ENCODE assay signal across 14 mouse cellular contexts in the genomic region with DNA sequence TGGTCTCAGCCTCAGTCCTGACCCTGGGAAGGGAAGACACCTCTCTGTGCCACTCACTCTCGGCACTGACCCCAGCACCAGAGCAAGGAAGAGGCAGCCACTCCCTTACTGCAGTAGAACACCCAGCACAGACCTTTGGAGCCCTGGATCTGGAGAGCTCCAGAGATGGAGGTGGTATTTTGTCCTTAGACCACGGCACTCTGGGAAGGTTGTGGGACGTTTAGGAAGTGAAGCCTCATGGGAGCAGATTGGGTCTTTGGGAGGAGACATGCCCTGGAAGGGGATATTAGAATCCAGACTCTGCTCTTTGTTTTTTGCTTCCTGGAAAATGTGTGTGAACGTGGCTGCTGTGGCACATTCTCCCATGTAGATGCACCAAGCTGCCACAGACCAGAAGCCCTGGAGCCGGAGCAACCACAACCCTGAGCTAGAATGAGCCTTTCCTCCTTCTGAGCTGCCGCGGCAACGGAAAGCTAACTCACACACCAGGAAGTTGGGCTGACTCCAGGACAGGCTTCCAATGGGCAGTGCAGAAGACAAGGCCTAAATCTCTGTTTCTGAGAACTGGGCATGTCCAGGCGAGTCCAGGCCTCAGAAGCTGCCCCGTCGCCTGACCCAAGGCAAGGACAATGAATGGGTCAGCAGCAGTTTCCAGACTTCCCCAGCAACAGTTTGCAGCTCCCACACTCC.
A peak's percentile ranks its signal among the peaks of the same experiment; 100 is the strongest.
DNase-seq lines count a peak whose midpoint lies in the region; ATAC-seq and TF ChIP-seq lines count a peak whose summit lies in the region.
"Had no signal": no experiment of that assay in that cellular context is flagged by ENCODE, and none has a peak within 500 bp of the region (broad histone marks: within the 10 kb centered on the region; RNA-seq: fewer than 3 reads in every experiment).

No protein-coding gene starts in this region.

- intact Hi-C loops in heart, adult 2 months (cut with DNase I), result no loop called here

- no peaks in the 10 kb centered on the region for H3K27me3 ChIP-seq in cerebellum, adult 2 months (ENCODE audit: control insufficient read depth, insufficient read depth, low read length)
- peaks cover 5% of the 10 kb centered on the region for H3K27me3 ChIP-seq in midbrain, embryonic 11.5 days (ENCODE audit: control insufficient read depth, insufficient read depth, low read length)
- H3K27me3 ChIP-seq in heart, adult 2 months (ENCODE audit: control insufficient read depth, insufficient read depth, low read length), result no peaks in the 10 kb centered on the region

- H3K9ac ChIP-seq in midbrain, embryonic 11.5 days (ENCODE audit: low read length), result peak overlapping the region; percentile 44; the same call in 1 of the 2 replicates
- no peak overlapping the region for H3K9ac ChIP-seq in heart, adult 2 months (ENCODE audit: low read depth, low read length)

- no peaks in the 10 kb centered on the region for H3K79me2 ChIP-seq in heart, adult 2 months (replicated peaks; ENCODE audit: control insufficient read depth, insufficient read depth, low read length)

- H3K4me2 ChIP-seq in midbrain, embryonic 11.5 days, result no peak overlapping the region

- TF ChIP-seq EP300 in heart, adult 2 months (IDR thresholded peaks at IDR 0.05; ENCODE audit: insufficient read depth, low read depth, low read length), result no peak

- no peak for TF ChIP-seq POLR2A in cerebellum, adult 2 months (IDR thresholded peaks at IDR 0.05; ENCODE audit: borderline replicate concordance, insufficient read depth, low read length)
- TF ChIP-seq POLR2A in heart, adult 2 months (IDR thresholded peaks at IDR 0.05; ENCODE audit: insufficient read depth, low read depth, low read length), result no peak

- peaks cover 1% of the 10 kb centered on the region; the same call in 1 of the 2 replicates for H3K9me3 ChIP-seq in midbrain, embryonic 11.5 days (ENCODE audit: control insufficient read depth, low read length)

- no peak overlapping the region for H3K27ac ChIP-seq in cerebellum, adult 2 months (ENCODE audit: insufficient read depth, low read length)
- no peak overlapping the region for H3K27ac ChIP-seq in midbrain, embryonic 11.5 days (ENCODE audit: low read depth, low read length)
- no peak overlapping the region for H3K27ac ChIP-seq in heart, adult 2 months
- H3K27ac ChIP-seq: gastrocnemius, adult 2 months; stomach, postnatal 0 days had no signal

- H3K4me1 ChIP-seq in cerebellum, adult 2 months (ENCODE audit: control insufficient read depth, insufficient read depth, low read length), result peaks cover 14% of the 10 kb centered on the region
- H3K4me1 ChIP-seq in midbrain, embryonic 11.5 days (ENCODE audit: control insufficient read depth, insufficient read depth, low read length), result peaks cover 29% of the 10 kb centered on the region
- no peaks in the 10 kb centered on the region for H3K4me1 ChIP-seq in heart, adult 2 months (ENCODE audit: control insufficient read depth, insufficient read depth, low read length)

- H3K4me3 ChIP-seq in cerebellum, adult 2 months (replicated peaks; ENCODE audit: insufficient read depth, low read depth, low read length), result no peak overlapping the region
- H3K4me3 ChIP-seq in midbrain, embryonic 11.5 days (ENCODE audit: low read depth, low read length), result no peak overlapping the region
- no peak overlapping the region for H3K4me3 ChIP-seq in heart, adult 2 months
- H3K4me3 ChIP-seq: gastrocnemius, adult 2 months; myocyte had no signal

- peak; percentile 15; the same call in 1 of the 2 replicates for ATAC-seq in midbrain, embryonic 11.5 days (ENCODE audit: low FRiP score)
- ATAC-seq in granulocyte monocyte progenitor cell, adult 5-6 weeks (replicated peaks; ENCODE audit: poor library complexity, severe bottlenecking), result no peak

- no peak for TF ChIP-seq CTCF in cerebellum, adult 2 months (IDR thresholded peaks at IDR 0.05; ENCODE audit: borderline replicate concordance, insufficient read depth, low read depth, low read length)
- TF ChIP-seq CTCF in heart, adult 2 months (IDR thresholded peaks at IDR 0.05), result no peak

- DNase-seq in cerebellum, adult 2 months, result peak; percentile 17 to 31
- DNase-seq in cerebellum, adult 11 months, result no peak
- DNase-seq in right cerebral cortex, postnatal 4 days, result peak; percentile 25
- no peak for DNase-seq in right cerebral cortex, postnatal 36 days (ENCODE audit: low spot score in 2 of 2)
- peak; percentile 90 for DNase-seq in midbrain, embryonic 11.5 days (ENCODE audit: low spot score, missing footprints)
- no peak for DNase-seq in heart, adult 2 months
- no peak for DNase-seq in gastrocnemius, adult 18-20 months (ENCODE audit: low spot score)
- DNase-seq: gastrocnemius, adult 2 months; kidney, adult 8-10 months; layer of hippocampus, postnatal 36 days; right cerebral cortex, postnatal 14 days had no signal

- no peaks in the 10 kb centered on the region for H3K36me3 ChIP-seq in midbrain, embryonic 11.5 days (ENCODE audit: control insufficient read depth, insufficient read depth, low read length)
- H3K36me3 ChIP-seq in heart, adult 2 months (ENCODE audit: control insufficient read depth, insufficient read depth, low read length), result no peaks in the 10 kb centered on the region

- WGBS in cerebellum, adult 2 months, result 50% methylated on average over 11 of the region's 11 CpGs
- WGBS in midbrain, embryonic 11.5 days, result 49% methylated on average over 11 of the region's 11 CpGs
- WGBS in heart, adult 2 months, result 53% methylated on average over 11 of the region's 11 CpGs

Comparison
In these comparisons a context has a peak if more than half of its experiments do, and no peak if none do; other contexts are left out.
1. DNase-seq: peak in cerebellum, adult 2 months (2 of 2), right cerebral cortex, postnatal 4 days (single experiment) and midbrain, embryonic 11.5 days (single experiment); none in cerebellum, adult 11 months (single experiment), right cerebral cortex, postnatal 36 days (0 of 2), heart, adult 2 months (0 of 2) and gastrocnemius, adult 18-20 months (single experiment).